Mouse (Mus musculus) lung, postnatal 0 days (tissue): ENCODE results near the gene Lrrc31. TPM values are rescaled to one million over a fixed set of nuclear protein-coding genes. Genes with fewer than 3 reads are reported as not detected.
A peak's percentile ranks its signal among the peaks of the same experiment; 100 is the strongest.

Experiments used
- ATAC-seq: fragments of 200-750 bp; cut with Nextera tagmentation; 2 replicates; pipeline ENCODE4 v1.8.0; 2017; ENCODE audit warnings: moderate library complexity
- DNase-seq: peaks from one replicate; pipeline ENCODE4 v3.0.0-alpha.2; 2016; ENCODE audit warnings: low spot score
- H3K27ac ChIP-seq: fragments of 300-500 bp; sonication (generic); 2 replicates; pipeline ENCODE4 v1.5.1; 2014; ENCODE audit warnings: antibody characterized with exemption, mild to moderate bottlenecking, low read length, mixed read lengths
- H3K27me3 ChIP-seq: fragments of 300-500 bp; sonication (generic); replicated peaks from 2 replicates; pipeline ENCODE4 v1.6.1; 2014; ENCODE audit warnings: low read length, mixed read lengths; ENCODE audit not compliant: insufficient read depth
- H3K36me3 ChIP-seq: fragments of 300-500 bp; sonication (generic); 2 replicates; pipeline ENCODE4 v1.6.1; 2014; ENCODE audit warnings: low read length, mixed read lengths; ENCODE audit not compliant: insufficient read depth
- H3K4me1 ChIP-seq: fragments of 300-500 bp; sonication (generic); 2 replicates; pipeline ENCODE4 v1.6.1; 2014; ENCODE audit warnings: antibody characterized with exemption, low read depth, low read length, mixed read lengths; ENCODE audit not compliant: insufficient read depth
- H3K4me2 ChIP-seq: fragments of 300-500 bp; sonication (generic); replicated peaks from 2 replicates; pipeline ENCODE4 v1.6.1; 2014; ENCODE audit warnings: low read depth, mild to moderate bottlenecking, low read length, moderate library complexity, mixed read lengths
- H3K4me3 ChIP-seq: fragments of 300-500 bp; sonication (generic); 2 replicates; pipeline ENCODE4 v1.5.1; 2014; ENCODE audit warnings: low read depth, low read length
- H3K9ac ChIP-seq: fragments of 300-500 bp; sonication (generic); replicated peaks from 2 replicates; pipeline ENCODE4 v1.6.1; 2014; ENCODE audit warnings: low read depth, mild to moderate bottlenecking
- H3K9me3 ChIP-seq: fragments of 300-500 bp; sonication (generic); 2 replicates; pipeline ENCODE4 v1.6.1; 2016; ENCODE audit warnings: low read length, mixed read lengths
- CTCF ChIP-seq: IDR thresholded peaks from 2 replicates; pipeline ENCODE4 v1.5.1; 2016; ENCODE audit warnings: antibody characterized with exemption, mild to moderate bottlenecking
- EP300 ChIP-seq: IDR thresholded peaks from 2 replicates; pipeline ENCODE4 v1.6.1; 2016; ENCODE audit warnings: antibody characterized with exemption, mild to moderate bottlenecking, control low read depth
- WGBS: fragments of 180-500 bp; shearing (Covaris S2); extraction: QIAGEN DNeasy Blood & Tissue Kit; methylation state at CpG from one replicate; pipeline ENCODE4 v1.1.7; 2014; 5-methylcytosine and 5-hydroxymethylcytosine counted together
- polyA plus RNA-seq: library from polyadenylated mRNA; unstranded; fragments of >200 nt; fragmentation: Nextera tagmentation; extraction: Ambion mirVana; gene quantifications from 2 replicates; pipeline ENCODE4 v1.2.1, GENCODE M21; 2015

Gene Lrrc31
- polyA plus RNA-seq, 1 experiment from 2014 or later: 0.55 TPM

DNA sequence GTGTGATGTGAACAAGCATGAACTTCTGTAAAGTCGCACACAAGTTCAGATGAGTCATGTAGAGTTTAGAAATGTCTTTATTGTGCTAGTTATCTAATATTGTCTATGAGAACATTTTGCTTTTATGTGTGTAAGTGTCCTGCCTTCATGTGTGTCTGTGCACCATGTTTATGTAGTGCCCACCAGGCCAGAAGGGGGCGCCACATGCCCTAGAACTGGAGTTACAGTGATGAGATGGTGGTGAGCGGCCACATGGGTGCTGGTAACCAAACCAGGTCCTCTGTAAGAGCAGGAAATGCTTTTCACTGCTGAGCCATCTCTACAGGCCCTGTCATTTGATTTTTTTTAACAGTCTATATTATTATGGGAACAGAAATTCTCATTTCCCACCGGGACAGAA, 64.0 kb downstream of the Lrrc31 start:
- TF ChIP-seq CTCF: no peak
- TF ChIP-seq EP300: no peak
- Histone ChIP-seq H3K9ac (no peak overlapping the region), H3K4me1 (no peaks in the 10 kb centered on the region), H3K27ac (no peak overlapping the region), H3K4me2 (no peak overlapping the region), H3K9me3 (no peaks in the 10 kb centered on the region), H3K36me3 (no peaks in the 10 kb centered on the region), H3K4me3 (no peak overlapping the region), H3K27me3 (no peaks in the 10 kb centered on the region)
- WGBS: 76% methylated on average over 4 of the region's 4 CpGs
- ATAC-seq (no peak), DNase-seq (no peak)

DNA sequence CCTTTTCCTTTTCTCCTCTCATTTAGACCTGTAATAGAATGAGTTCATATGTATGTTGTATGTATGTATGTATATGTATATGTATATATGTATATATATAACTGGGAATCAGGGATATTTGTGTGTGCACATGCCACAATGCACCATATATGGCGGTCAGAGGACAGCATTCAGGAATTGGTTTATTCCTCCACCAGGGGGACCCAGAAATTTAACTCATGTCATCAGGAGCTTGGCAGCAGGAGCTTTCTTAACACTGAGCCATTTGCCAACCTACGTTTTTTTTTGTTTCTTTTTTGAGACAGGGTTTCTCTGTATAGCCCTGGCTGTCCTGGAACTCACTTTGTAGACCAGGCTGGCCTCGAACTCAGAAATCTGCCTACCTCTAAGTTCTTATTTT, 66.0 kb downstream of the Lrrc31 start:
- H3K9ac ChIP-seq: no peak overlapping the region
- no peaks in the 10 kb centered on the region for H3K4me1 ChIP-seq
- no peaks in the 10 kb centered on the region for H3K27me3 ChIP-seq
- no peak for DNase-seq
- WGBS: 52% methylated on average over 3 of the region's 3 CpGs
- H3K36me3 ChIP-seq: no peaks in the 10 kb centered on the region
- ATAC-seq: no peak
- TF ChIP-seq EP300: no peak
- TF ChIP-seq CTCF: peak; percentile 26
- no peak overlapping the region for H3K27ac ChIP-seq
- no peak overlapping the region for H3K4me3 ChIP-seq
- H3K9me3 ChIP-seq: no peaks in the 10 kb centered on the region
- no peak overlapping the region for H3K4me2 ChIP-seq

Other genes starting within 250 kb of the Lrrc31 start
- gene Mecom, start 151.8 kb downstream of the Lrrc31 start, polyA plus RNA-seq: 22.4 and 29.5 TPM in 2 replicates
- gene Actrt3, start 99.9 kb downstream of the Lrrc31 start, polyA plus RNA-seq: not detected in 2 replicates
- gene Mynn, start 97.8 kb downstream of the Lrrc31 start, polyA plus RNA-seq: 17.0 and 19.9 TPM in 2 replicates
- gene Lrriq4, start 55.3 kb downstream of the Lrrc31 start, polyA plus RNA-seq: not detected in 2 replicates
- 7.9 and 9.6 TPM in 2 replicates for gene Lrrc34, start 52.0 kb downstream of the Lrrc31 start, polyA plus RNA-seq
- not detected in 2 replicates for gene Samd7, start 46.5 kb upstream of the Lrrc31 start, polyA plus RNA-seq
- gene Sec62, start 93.0 kb upstream of the Lrrc31 start, polyA plus RNA-seq: 145 and 152 TPM in 2 replicates
- gene Gpr160, start 156.1 kb upstream of the Lrrc31 start, polyA plus RNA-seq: 5.5 and 6.7 TPM in 2 replicates